Mouse (Mus musculus) lung, postnatal 0 days (tissue): Measurements from ENCODE around the gene Ppp1r3f. TPM values are rescaled to one million over a fixed set of nuclear protein-coding genes. Genes with fewer than 3 reads are reported as not detected.
A peak's percentile ranks its signal among the peaks of the same experiment; 100 is the strongest.

Experiments
- ATAC-seq: fragments of 200-750 bp; cut with Nextera tagmentation; 2 replicates; pipeline ENCODE4 v1.8.0; 2017; ENCODE audit warnings: moderate library complexity
- DNase-seq: peaks from one replicate; pipeline ENCODE4 v3.0.0-alpha.2; 2016; ENCODE audit warnings: low spot score
- H3K27ac ChIP-seq: fragments of 300-500 bp; sonication (generic); 2 replicates; pipeline ENCODE4 v1.5.1; 2014; ENCODE audit warnings: antibody characterized with exemption, mild to moderate bottlenecking, low read length, mixed read lengths
- H3K27me3 ChIP-seq: fragments of 300-500 bp; sonication (generic); replicated peaks from 2 replicates; pipeline ENCODE4 v1.6.1; 2014; ENCODE audit warnings: low read length, mixed read lengths; ENCODE audit not compliant: insufficient read depth
- H3K36me3 ChIP-seq: fragments of 300-500 bp; sonication (generic); 2 replicates; pipeline ENCODE4 v1.6.1; 2014; ENCODE audit warnings: low read length, mixed read lengths; ENCODE audit not compliant: insufficient read depth
- H3K4me1 ChIP-seq: fragments of 300-500 bp; sonication (generic); 2 replicates; pipeline ENCODE4 v1.6.1; 2014; ENCODE audit warnings: antibody characterized with exemption, low read depth, low read length, mixed read lengths; ENCODE audit not compliant: insufficient read depth
- H3K4me2 ChIP-seq: fragments of 300-500 bp; sonication (generic); replicated peaks from 2 replicates; pipeline ENCODE4 v1.6.1; 2014; ENCODE audit warnings: low read depth, mild to moderate bottlenecking, low read length, moderate library complexity, mixed read lengths
- H3K4me3 ChIP-seq: fragments of 300-500 bp; sonication (generic); 2 replicates; pipeline ENCODE4 v1.5.1; 2014; ENCODE audit warnings: low read depth, low read length
- H3K9ac ChIP-seq: fragments of 300-500 bp; sonication (generic); replicated peaks from 2 replicates; pipeline ENCODE4 v1.6.1; 2014; ENCODE audit warnings: low read depth, mild to moderate bottlenecking
- H3K9me3 ChIP-seq: fragments of 300-500 bp; sonication (generic); 2 replicates; pipeline ENCODE4 v1.6.1; 2016; ENCODE audit warnings: low read length, mixed read lengths
- CTCF ChIP-seq: IDR thresholded peaks from 2 replicates; pipeline ENCODE4 v1.5.1; 2016; ENCODE audit warnings: antibody characterized with exemption, mild to moderate bottlenecking
- EP300 ChIP-seq: IDR thresholded peaks from 2 replicates; pipeline ENCODE4 v1.6.1; 2016; ENCODE audit warnings: antibody characterized with exemption, mild to moderate bottlenecking, control low read depth
- WGBS: fragments of 180-500 bp; shearing (Covaris S2); extraction: QIAGEN DNeasy Blood & Tissue Kit; methylation state at CpG from one replicate; pipeline ENCODE4 v1.1.7; 2014; 5-methylcytosine and 5-hydroxymethylcytosine counted together
- polyA plus RNA-seq: library from polyadenylated mRNA; unstranded; fragments of >200 nt; fragmentation: Nextera tagmentation; extraction: Ambion mirVana; gene quantifications from 2 replicates; pipeline ENCODE4 v1.2.1, GENCODE M21; 2015

The Ppp1r3f gene
- polyA plus RNA-seq, 1 experiment from 2014 or later: 0.91 TPM

DNA sequence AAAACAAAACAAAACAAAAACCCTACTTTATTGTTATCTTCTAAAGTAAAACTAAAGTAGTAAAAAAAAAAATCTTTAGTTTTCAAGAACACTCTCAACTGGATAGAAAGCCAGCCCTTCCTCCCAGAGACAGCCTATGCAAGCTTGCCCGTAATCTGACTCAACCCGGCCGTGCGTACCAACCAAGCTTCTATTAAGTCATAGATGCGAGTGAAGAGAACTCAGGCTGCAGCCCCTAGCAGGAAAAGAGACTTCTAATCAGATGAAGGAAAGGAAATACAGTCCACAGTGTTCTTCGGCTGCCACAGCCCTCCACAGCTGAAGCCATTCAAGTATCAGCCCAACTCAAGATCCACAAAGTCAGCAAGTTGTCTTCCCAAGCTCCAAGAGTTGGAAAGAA lies 7.7 kb downstream of the Ppp1r3f start:
- Histone ChIP-seq H3K4me3 (no peak overlapping the region), H3K4me2 (no peak overlapping the region), H3K27ac (no peak overlapping the region), H3K4me1 (no peaks in the 10 kb centered on the region), H3K9ac (no peak overlapping the region), H3K27me3 (no peaks in the 10 kb centered on the region), H3K9me3 (no peaks in the 10 kb centered on the region), H3K36me3 (no peaks in the 10 kb centered on the region)
- peak; percentile 21 for DNase-seq
- no peak for ATAC-seq
- no peak for TF ChIP-seq CTCF
- no peak for TF ChIP-seq EP300
- 69% methylated on average over 6 of the region's 6 CpGs for WGBS

DNA sequence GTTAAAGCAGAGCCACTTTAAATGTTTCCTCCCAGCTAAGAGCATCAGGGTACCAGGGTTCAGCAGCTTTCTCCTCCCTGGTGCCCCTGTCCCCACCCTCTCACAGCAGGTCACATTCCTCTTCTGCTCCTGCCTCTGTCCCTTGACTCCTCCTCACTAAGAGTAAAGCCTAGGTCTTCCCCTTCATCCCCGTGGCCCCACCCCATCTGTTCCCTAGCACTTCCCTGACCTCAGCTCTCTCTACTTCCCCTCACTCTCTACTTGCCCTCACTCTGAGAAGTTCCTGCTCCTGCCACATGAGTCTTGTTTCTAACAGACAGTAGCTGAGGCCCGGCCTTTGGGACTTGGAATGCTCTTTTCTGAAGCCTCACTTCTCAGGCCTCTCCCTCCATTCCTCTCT lies 11.0 kb downstream of the Ppp1r3f start:
- Histone ChIP-seq H3K27ac (no peak overlapping the region), H3K27me3 (no peaks in the 10 kb centered on the region), H3K4me1 (no peaks in the 10 kb centered on the region), H3K4me3 (no peak overlapping the region), H3K36me3 (no peaks in the 10 kb centered on the region), H3K9ac (no peak overlapping the region), H3K4me2 (no peak overlapping the region), H3K9me3 (no peaks in the 10 kb centered on the region)
- no peak for ATAC-seq
- DNase-seq: no peak
- TF ChIP-seq CTCF: no peak
- no peak for TF ChIP-seq EP300
- WGBS: 11% methylated on average over 2 of the region's 2 CpGs

DNA sequence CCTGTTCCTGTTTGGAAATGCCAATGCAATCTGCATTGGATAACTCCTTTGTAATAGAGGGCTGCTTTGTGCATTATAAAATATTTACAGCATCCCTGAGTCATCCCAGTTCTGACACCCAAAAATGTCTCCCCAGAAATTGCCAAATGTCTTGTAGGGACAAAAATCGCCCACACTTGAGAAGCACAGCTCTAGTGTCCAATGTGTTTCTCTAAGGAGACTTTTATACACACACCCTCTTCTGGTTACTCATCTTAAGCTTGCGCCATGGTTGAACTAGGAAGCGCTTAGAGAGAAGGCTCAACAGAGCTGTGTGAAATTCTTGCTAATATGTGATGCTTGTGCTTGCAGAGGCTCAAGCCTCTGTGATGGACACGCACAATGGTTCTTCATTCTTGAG lies 20.6 kb downstream of the Ppp1r3f start:
- Histone ChIP-seq H3K27ac (no peak overlapping the region), H3K27me3 (no peaks in the 10 kb centered on the region), H3K4me1 (no peaks in the 10 kb centered on the region), H3K9ac (no peak overlapping the region), H3K36me3 (no peaks in the 10 kb centered on the region), H3K9me3 (no peaks in the 10 kb centered on the region), H3K4me2 (no peak overlapping the region), H3K4me3 (no peak overlapping the region)
- WGBS: 91% methylated on average over 4 of the region's 4 CpGs
- no peak for TF ChIP-seq CTCF
- TF ChIP-seq EP300: no peak
- DNase-seq: no peak
- no peak for ATAC-seq

DNA sequence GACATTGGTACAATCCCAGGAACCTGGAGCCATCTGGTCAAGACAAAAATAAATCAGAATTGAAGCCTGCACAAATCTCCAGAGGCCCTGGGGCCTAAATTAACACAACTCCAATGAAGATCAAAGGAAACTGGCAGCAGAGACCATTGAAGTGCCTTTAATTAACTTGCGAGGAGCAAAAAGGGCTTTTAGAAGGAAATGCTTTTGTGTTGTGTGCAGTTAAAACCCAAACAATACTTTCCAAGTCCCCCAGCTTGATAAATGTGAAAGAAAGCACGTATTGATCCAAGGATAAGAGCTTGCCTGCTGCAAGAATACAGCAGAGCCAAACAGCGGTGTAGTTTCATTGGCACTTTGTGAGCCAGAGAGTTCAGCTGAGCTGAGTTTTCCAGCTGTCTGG lies 49.1 kb downstream of the Ppp1r3f start:
- Histone ChIP-seq H3K27ac (no peak overlapping the region), H3K4me1 (no peaks in the 10 kb centered on the region), H3K4me2 (no peak overlapping the region), H3K9ac (no peak overlapping the region), H3K27me3 (no peaks in the 10 kb centered on the region), H3K9me3 (no peaks in the 10 kb centered on the region), H3K4me3 (no peak overlapping the region), H3K36me3 (no peaks in the 10 kb centered on the region)
- DNase-seq (no peak), ATAC-seq (no peak)
- WGBS: 43% methylated on average over 3 of the region's 3 CpGs
- no peak for TF ChIP-seq EP300
- no peak for TF ChIP-seq CTCF

Other genes with a start within 250 kb of the Ppp1r3f start
- 0.62 and 0.68 TPM in 2 replicates for gene Usp27x, start 198.5 kb downstream of the Ppp1r3f start, polyA plus RNA-seq
- gene Foxp3, start 639 bp downstream of the Ppp1r3f start, polyA plus RNA-seq: 0.20 TPM in 1 of 2 replicates, not detected in the other
- 18.2 and 18.8 TPM in 2 replicates for gene Ccdc22, start 31.2 kb upstream of the Ppp1r3f start, polyA plus RNA-seq
- 0.04 and 0.12 TPM in 2 replicates for gene Cacna1f, start 32.8 kb upstream of the Ppp1r3f start, polyA plus RNA-seq
- gene Syp, start 64.2 kb upstream of the Ppp1r3f start, polyA plus RNA-seq: 1.5 and 1.6 TPM in 2 replicates
- gene Prickle3, start 83.0 kb upstream of the Ppp1r3f start, polyA plus RNA-seq: 6.5 and 6.9 TPM in 2 replicates
- 238 and 242 TPM in 2 replicates for gene Plp2, start 97.1 kb upstream of the Ppp1r3f start, polyA plus RNA-seq
- gene Magix, start 107.0 kb upstream of the Ppp1r3f start, polyA plus RNA-seq: 3.5 and 3.7 TPM in 2 replicates
- gene Gpkow, start 122.8 kb upstream of the Ppp1r3f start, polyA plus RNA-seq: 25.9 and 26.1 TPM in 2 replicates
- gene Wdr45, start 140.1 kb upstream of the Ppp1r3f start, polyA plus RNA-seq: 202 and 222 TPM in 2 replicates
- gene Gm45208, start 148.0 kb upstream of the Ppp1r3f start, polyA plus RNA-seq: 0.64 and 2.7 TPM in 2 replicates
- 18.3 and 18.8 TPM in 2 replicates for gene Praf2, start 154.2 kb upstream of the Ppp1r3f start, polyA plus RNA-seq
- 26.4 and 28.2 TPM in 2 replicates for gene Ccdc120, start 176.6 kb upstream of the Ppp1r3f start, polyA plus RNA-seq
- gene Tfe3, start 188.3 kb upstream of the Ppp1r3f start, polyA plus RNA-seq: 22.0 and 27.6 TPM in 2 replicates
- gene Gripap1, start 215.5 kb upstream of the Ppp1r3f start, polyA plus RNA-seq: 22.1 and 25.6 TPM in 2 replicates
- gene Kcnd1, start 248.0 kb upstream of the Ppp1r3f start, polyA plus RNA-seq: 0.30 and 0.41 TPM in 2 replicates